Mouse (Mus musculus) stomach, embryonic 14.5 days (tissue): ENCODE data around the gene Magea10. TPM values are rescaled to one million over a fixed set of nuclear protein-coding genes. Genes with fewer than 3 reads are reported as not detected.

Experiments used
- ATAC-seq: fragments of 200-750 bp; cut with Nextera tagmentation; 2 replicates; pipeline ENCODE4 v1.8.0; 2017; ENCODE audit warnings: low read depth, moderate TSS enrichment; ENCODE audit not compliant: insufficient number of reproducible peaks, insufficient read depth, low FRiP score
- H3K27ac ChIP-seq: fragments of 300-500 bp; sonication (generic); 2 replicates; pipeline ENCODE4 v1.5.1; 2014; ENCODE audit warnings: mild to moderate bottlenecking, low read length, moderate library complexity, mixed read lengths
- H3K27me3 ChIP-seq: fragments of 300-500 bp; sonication (generic); 2 replicates; pipeline ENCODE4 v1.6.1; 2014; ENCODE audit warnings: low read length, control low read depth, mixed read lengths; ENCODE audit not compliant: control insufficient read depth, insufficient read depth
- H3K36me3 ChIP-seq: fragments of 300-500 bp; sonication (generic); 2 replicates; pipeline ENCODE4 v1.6.1; 2014; ENCODE audit warnings: mild to moderate bottlenecking, control low read depth, low read length, moderate library complexity, mixed read lengths; ENCODE audit not compliant: control insufficient read depth, insufficient read depth
- H3K4me1 ChIP-seq: fragments of 300-500 bp; sonication (generic); 2 replicates; pipeline ENCODE4 v1.6.1; 2014; ENCODE audit warnings: low read length, control low read depth, mixed read lengths; ENCODE audit not compliant: control insufficient read depth, insufficient read depth
- H3K4me2 ChIP-seq: fragments of 300-500 bp; sonication (generic); replicated peaks from 2 replicates; pipeline ENCODE4 v1.6.1; 2014; ENCODE audit warnings: low read depth, low read length, control low read depth
- H3K4me3 ChIP-seq: fragments of 300-500 bp; sonication (generic); 2 replicates; pipeline ENCODE4 v1.5.1; 2014; ENCODE audit warnings: low read depth, low read length, control low read depth
- H3K9ac ChIP-seq: fragments of 300-500 bp; sonication (generic); replicated peaks from 2 replicates; pipeline ENCODE4 v1.6.1; 2014; ENCODE audit warnings: low read depth, mild to moderate bottlenecking, control low read depth, low read length, moderate library complexity, mixed read lengths
- H3K9me3 ChIP-seq: fragments of 300-500 bp; sonication (generic); 2 replicates; pipeline ENCODE4 v1.6.1; 2016; ENCODE audit warnings: low read depth, low read length, control low read depth; ENCODE audit not compliant: control insufficient read depth
- WGBS: fragments of 180-500 bp; shearing (Covaris S2); extraction: QIAGEN DNeasy Blood & Tissue Kit; methylation state at CpG from one replicate; pipeline ENCODE4 v1.1.7; 2014; 5-methylcytosine and 5-hydroxymethylcytosine counted together
- polyA plus RNA-seq: library from polyadenylated mRNA; unstranded; fragments of >200 nt; fragmentation: Nextera tagmentation; extraction: Ambion mirVana; gene quantifications from 2 replicates; pipeline ENCODE4 v1.2.1, GENCODE M21; 2014

Gene Magea10
- polyA plus RNA-seq, result not detected in 2 replicates

DNA sequence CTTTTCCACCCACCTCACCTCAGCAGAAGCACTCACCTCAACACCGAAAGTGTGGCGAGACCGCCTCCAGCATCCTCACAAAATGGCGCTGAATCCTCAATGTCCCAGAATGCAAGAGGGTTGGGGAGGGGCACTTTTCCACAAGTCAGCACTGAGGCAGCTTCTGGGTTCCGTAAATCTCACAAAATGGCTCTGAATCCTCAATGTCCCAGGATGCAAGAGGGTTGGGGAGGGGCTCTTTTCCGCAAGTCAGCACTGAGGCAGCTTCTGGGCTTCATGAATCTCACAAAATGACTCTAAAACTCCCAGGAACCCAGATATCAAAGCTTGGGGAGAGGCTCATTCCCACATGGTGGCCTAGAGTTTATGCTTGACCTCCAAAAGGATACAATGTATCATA, at the start of gene Magea10:
Gene Magea10 (minus strand): TSS at position 101 of the 400 bp plus-strand sequence.
- 86% methylated on average over 6 of the region's 6 CpGs for WGBS
- no peaks in the 10 kb centered on the region for H3K4me1 ChIP-seq
- ATAC-seq, result no peak
- no peak within 1 kb of the TSS for H3K9ac ChIP-seq
- no peak within 1 kb of the TSS for H3K4me2 ChIP-seq
- no peak within 1 kb of the TSS for H3K4me3 ChIP-seq
- H3K36me3 ChIP-seq, result no peaks in the 10 kb centered on the region
- H3K27me3 ChIP-seq, result no peaks in the 10 kb centered on the region
- no peaks in the 10 kb centered on the region for H3K9me3 ChIP-seq
- no peak within 1 kb of the TSS for H3K27ac ChIP-seq

DNA sequence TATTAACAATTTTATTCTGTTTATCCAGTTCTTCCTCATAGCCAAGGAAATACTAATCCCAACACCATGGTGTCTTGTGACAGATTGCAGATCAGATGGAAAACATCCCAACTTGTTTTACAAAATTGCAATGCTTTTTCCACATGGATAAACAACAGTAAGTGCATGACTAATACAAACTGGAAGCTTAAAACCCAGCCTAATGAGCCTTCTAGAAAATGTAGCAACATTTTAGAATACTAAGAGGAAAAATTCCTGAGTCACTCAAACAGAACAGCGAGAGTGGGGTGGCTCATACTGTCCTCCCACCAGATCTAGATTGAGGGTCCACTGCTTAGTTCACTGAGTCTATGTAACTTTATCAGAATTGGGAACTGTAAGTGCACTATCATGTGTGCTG, 4.7 kb downstream of the Magea10 start:
- H3K4me1 ChIP-seq, result no peaks in the 10 kb centered on the region
- H3K4me3 ChIP-seq, result no peak overlapping the region
- 63% methylated on average over 1 of the region's 1 CpGs for WGBS
- H3K27ac ChIP-seq, result no peak overlapping the region
- no peaks in the 10 kb centered on the region for H3K27me3 ChIP-seq
- H3K4me2 ChIP-seq, result no peak overlapping the region
- ATAC-seq, result no peak
- no peak overlapping the region for H3K9ac ChIP-seq
- no peaks in the 10 kb centered on the region for H3K9me3 ChIP-seq
- no peaks in the 10 kb centered on the region for H3K36me3 ChIP-seq

Other genes starting within 250 kb of the Magea10 start
- not detected in 2 replicates for gene Magea4, start 164.8 kb downstream of the Magea10 start, polyA plus RNA-seq
- 3.4 and 3.5 TPM in 2 replicates for gene Gabre, start 112.1 kb downstream of the Magea10 start, polyA plus RNA-seq